Mouse (Mus musculus) megakaryocyte-erythroid progenitor cell, adult 5-6 weeks (primary cell): ENCODE measurements at regions not wholly inside any gene's neighbourhood (a gene's known extent, or its start where the extent isn't known, plus 50 kb on each side); places are given as distances from the start of the nearest gene placed in this dataset.
A peak's percentile ranks its signal among the peaks of the same experiment; 100 is the strongest.

Source experiments
- ATAC-seq: replicated peaks from 2 replicates; pipeline ENCODE4 v1.8.0; 2016; ENCODE audit warnings: mild to moderate bottlenecking, inconsistent platforms; ENCODE audit not compliant: severe bottlenecking, poor library complexity, low FRiP score, low TSS enrichment

DNA sequence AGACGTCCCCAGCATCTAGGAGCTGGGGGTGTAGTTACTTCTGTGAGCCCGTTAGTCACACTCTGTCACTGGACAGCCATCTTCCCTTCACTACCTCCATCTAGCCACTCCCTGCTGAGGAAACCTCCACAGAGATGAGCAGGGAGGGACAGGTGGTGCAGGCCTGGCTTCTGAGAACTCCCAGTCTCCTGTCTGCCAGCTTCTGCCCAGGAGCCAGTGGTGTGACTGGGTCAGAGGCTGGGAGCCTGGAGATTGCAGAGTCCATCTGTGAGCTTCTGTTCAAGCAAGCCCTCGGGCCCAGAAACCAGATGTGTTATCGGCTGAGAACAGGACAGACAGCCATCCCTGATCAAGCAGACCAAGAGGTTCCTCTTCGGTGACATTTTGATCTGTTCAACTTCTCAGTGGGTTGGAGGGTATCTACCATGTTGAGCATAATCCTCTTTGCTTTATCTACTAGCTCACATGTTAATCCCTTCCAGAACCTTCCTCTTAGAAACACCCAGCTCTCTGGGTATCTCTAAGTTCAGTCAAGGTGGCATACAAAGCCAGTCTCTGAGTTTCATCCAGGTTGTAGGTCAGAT lies 100.3 kb upstream of the Tle3 start:
- ATAC-seq: peak; percentile 47

DNA sequence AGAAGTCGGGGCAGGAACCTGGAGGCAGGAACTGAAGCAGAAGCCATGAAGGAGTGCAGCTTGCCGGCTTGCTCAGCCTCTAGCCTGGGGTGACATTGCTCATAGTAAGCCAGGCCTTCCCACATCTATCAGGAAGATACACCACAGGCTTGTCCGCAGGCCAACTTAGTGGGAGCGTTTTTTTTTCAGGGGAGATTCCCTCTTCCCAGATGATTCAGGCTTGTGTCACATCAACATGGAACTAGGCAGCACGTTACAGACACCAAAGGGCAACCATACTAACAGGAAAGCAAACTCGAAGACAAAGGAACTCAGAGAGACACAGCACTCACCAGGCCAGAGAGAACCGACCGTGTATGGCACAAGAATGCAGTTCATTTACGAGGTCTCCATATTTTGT lies 98.1 kb upstream of the Tle3 start:
- ATAC-seq: no peak

DNA sequence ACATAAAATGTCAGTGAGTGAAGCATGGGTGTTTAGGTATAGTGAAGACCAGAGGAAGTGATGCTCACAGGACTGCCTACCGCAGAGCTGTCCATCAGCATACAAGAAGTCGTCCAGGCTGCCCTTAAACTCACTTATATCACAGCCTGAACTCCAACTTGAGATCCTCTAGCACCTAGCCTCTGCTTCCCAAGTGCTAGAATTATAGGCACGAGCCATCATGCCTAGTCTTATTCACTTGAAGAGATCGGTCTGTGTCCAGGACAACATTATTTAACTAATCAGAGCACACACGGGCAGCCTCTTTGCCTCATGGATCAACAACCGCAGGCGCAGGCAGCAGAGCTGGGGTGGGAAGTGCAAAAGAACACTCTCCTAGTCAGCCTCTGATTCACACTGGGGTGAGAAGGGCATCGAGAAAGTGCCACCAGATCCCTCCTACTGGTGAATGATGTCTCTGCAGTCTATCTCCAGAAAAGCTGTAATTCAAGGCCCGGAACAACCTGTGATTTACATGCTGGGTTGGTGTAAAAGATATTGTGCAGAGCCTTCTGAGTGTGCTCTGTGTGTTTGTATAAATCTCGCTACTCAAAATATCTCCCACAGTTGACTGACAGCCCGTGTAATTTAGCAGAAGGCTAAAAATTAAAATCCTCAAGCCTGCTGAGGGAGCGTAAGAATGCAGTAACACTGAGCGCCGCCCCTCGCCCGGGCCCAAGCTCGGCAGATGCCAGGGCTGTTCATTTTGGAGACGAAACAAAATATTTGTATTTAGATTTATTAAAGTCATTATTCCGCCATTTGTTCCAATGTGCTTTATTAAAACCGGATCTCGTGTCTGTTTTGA lies 94.6 kb upstream of the Tle3 start:
- ATAC-seq: peak; percentile 90

DNA sequence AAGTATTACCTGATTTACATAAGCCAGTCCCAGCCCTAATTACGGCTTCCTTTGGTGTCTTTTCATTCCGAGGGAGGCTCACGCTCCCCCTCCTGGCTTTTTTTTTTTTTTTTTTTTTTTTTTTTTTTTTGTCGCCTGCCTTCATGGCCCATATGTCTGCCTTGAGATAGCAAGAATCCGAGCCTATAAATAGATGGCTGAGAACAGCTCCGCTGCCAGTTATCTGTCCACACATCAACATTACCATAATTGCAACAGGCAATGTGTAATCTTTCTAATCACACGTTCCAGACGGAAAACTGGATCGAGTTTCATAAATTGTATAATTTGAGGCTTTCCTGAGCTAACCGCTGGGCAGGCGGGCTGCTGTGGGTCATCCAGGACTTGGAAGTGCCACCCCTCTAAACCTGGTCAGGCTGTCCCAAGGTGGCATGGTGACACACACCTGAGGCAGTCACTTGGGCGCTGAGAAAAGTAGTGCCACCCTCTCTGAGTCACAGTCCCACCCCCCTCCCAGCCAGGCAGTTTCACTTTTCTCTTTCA lies 93.9 kb upstream of the Tle3 start:
- ATAC-seq: peak; percentile 54

DNA sequence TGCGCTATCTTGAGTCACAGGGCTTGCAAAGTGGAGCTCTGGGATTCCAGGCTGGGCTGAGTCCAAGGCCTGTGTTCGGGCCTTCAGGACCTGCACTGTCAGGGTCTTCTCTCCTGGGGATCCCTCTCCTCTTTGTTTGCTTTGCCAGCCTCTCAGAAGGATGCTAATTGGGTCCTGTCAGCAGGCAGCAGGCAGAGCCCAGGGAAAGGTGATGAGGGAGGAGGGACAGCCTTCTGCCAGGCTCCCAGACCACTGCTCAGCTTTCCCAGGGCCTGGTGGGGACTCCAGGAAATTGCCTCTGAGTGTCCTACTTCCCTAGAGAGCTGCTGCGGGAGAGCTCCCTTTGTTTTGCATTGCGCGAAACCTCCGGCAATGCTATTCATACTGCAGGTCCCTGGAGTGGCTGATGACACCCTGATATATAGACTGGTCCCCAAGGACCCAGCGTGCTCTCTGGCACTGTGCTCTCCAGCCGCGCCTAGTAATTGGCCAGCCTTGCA lies 93.1 kb upstream of the Tle3 start:
- ATAC-seq: no peak

DNA sequence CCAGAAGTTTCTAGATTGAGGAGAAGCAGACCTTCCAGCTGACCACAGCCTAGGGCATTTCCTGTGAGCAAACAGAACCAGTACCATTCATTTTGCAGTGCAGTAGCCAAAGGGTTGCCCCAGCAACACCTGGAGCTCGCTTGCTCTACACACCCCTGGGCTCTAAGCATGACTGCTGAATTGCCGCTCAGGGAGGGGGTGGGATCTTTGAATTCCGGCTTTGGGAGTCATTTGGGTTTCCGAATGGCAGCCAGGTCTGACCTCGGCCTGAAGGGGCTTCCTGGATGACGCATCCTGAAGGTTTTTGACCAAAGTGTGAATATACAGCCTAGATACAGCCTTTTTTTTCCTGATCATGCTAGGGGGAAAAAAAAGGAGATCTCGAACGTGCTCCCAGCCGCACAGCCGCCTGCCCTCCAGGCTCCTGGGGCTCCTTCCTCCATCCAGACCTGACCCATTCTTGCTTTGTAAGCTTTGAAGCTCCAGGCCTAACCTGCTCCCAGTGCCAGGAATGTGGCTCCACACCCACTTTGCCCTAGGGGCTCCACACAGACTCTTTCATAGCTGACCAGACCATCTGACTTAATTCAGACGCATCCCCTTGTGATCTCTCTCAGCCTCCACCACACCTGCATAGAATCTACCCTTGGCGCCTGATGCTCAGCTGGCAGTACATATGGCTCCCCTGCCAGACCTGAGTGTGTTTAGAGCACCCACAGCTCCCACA lies 91.1 kb upstream of the Tle3 start:
- no peak for ATAC-seq

DNA sequence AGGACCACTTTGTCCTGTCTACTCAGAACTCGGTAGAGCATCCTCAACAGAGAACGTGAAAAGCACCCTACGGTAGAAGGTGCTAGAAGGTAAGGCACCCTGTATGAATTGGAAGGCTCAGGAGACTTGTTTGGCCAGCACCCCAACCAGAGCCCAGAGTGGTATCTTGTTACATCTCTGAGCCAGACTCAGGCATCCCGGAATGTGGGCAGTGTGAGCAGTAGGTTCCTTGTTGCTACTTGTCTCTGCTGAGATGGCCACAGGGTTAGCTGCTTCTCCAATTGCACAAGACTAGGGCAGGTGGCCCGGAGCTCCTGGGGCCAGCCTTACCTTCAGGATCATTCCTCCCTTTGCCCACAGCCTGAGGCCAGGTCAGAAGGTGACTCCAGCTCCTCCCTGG lies 88.9 kb upstream of the Tle3 start:
- ATAC-seq: no peak

DNA sequence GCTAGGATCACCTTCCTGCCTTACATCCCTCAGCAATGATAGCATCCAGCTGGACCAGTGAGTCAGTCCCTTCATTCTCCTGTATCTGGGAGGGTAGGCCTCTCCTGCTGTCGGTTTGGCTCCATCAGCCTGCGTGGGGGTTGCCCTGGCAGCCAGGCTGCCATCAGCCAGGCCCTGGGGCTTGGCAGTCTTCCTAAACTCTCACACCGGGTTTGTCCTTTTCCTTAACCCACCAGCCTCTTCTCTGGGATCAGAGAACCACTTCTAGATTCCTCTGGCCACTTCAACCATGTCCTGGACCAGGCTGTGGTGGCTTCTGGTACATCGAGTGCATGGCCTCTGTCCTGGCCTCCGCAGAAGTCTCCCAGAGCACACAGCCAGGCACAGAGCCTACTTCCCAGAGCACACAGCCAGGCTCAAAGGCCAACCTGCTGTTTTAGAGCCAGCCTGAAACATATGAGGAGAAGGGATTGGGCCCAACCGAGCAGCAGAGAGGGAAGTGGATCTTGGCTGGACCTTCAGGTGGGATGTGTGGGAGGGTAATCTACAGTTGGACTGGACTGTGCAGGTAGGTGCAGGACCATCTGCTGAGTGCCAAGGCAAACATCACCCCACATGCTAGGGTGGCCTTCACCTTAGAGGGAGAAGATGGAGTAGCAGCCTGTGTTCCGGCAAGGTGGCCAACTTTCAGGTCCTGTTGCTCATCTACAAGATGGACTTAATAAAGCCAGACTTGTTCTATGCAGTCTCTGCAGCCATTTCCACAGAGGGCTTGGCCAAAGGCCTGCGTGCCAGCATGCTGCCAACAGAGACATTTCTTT lies 87.8 kb upstream of the Tle3 start:
- ATAC-seq: no peak

DNA sequence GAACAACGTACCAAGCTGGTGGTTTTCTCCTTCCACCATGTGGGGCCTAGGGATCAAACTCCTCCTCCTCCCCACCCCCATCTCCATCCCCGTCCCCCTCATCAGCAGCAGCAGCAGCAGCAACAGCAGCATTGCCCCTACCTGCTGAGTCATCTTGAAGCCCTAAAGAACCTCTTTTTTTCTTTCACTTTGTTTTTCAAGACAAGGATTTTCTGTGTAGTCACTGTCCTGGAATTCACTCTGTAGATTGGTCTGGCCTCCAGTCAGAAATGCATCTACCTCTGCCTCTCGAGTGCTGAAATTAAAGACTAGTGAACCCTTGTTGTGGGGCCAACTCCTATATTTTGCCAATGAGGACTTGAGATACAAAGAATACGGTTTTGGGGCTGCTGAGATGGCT lies 85.6 kb upstream of the Tle3 start:
- ATAC-seq: no peak

DNA sequence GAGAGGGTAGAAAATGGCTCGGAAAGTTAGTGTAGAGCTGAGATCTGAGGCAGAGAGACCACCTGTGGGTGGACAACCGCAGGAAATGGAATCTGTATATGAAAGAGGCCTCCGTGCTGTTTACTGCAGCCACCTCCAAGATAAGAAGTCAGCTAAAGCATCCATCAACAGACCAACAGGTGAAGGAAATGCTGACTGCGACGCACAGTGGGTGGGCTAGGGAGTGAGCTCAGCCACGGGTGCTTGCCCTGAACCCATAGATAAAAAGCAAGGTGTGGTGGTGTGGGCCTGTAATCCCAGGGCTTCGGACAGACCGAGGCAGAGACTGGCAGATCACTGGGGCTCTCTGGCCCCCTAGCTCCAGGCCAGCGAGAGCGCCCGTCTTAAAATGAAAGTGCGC lies 83.0 kb upstream of the Tle3 start:
- no peak for ATAC-seq

DNA sequence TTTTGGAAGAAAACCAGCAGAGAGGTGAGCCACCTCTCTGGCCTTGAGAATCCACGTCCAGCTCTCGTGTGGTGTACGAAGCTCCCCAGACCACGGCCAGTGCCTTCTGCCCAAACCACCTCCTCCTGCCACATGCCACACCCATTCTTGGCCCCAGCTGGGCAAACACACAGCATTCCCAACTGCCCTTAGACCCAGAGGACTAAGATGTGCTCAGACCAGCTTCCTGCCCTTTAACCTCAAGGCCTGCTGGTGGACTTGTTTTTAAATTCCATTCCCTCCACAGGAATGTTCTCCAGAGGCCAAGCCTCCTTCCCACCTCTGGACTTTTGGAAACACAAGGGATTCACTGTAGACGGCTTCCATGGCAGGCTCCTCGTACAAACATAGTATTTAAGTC lies 82.5 kb upstream of the Tle3 start:
- ATAC-seq: no peak

DNA sequence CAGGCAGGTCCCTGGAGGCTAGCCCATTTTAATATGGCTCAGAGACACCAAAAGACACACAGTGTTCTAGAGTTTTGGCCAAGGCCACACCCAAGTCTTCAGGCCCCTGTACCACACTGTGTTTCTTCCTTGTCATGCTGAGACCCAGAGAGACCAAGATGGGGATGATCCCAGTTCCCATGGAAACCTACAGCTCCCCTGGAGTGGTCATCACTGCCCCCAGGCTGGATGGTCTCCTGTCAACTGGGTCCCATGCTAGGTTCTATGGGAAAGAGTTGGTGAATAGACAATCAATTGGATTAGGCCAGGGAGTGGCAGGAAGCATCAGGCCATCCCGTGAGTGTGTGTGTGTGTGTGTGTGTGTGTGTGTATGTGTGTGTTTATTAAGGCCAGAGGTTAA lies 80.5 kb upstream of the Tle3 start:
- ATAC-seq: no peak

DNA sequence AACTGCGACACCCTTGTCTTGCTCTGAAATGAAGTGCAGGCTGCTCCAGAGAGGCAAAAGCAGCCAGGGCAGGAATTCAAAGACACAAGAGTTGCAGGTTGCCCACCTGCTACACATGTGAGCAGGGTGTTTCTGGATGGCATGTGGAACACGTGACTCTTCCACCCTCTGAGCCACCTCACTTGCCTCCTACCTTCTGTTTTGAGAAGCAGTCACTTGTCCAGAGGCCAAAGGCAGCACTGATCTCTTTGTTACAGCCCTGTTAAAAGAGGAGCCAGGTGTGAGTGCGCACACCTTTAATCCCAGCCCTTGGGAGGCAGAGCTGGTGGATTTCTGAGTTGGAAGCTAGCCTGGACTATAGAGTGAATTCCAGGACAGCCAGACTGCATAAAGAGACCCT lies 79.7 kb upstream of the Tle3 start:
- no peak for ATAC-seq

DNA sequence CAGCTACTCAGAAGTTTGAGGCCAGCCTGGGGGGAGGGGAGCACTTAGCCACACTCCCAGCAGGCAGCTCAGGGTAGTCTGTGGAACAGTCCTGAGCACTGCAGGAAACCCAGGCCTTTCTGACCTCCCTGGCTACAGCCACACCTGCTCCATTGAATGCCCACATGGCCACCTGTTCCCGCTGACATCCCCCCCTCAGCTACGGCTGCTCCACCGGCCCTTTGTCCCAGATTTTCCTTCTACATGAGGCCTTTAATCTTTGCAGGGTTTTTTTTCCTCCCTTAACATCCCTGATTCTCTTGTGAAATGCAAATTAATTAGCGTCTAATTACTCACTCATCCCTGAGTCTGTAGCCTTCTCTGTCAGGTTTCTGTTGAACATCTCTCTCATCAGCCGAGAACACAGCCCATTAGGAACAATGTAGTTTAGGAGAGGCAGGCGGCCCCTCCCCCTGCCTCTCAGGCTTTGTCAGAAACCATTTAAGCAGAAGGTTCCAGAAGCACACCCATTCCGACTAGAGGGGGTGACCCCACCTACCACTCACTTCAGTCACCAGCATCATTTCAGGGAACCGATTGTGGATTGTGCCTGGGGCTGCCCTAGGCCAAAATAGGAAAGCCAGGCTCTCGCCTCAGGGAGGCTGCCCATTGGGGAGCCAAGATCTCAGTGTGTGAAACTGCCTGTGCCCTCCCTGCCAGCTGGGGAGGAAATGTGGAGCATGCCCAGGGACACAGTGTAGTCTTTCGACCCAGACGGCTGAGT lies 78.8 kb upstream of the Tle3 start:
- ATAC-seq: no peak

DNA sequence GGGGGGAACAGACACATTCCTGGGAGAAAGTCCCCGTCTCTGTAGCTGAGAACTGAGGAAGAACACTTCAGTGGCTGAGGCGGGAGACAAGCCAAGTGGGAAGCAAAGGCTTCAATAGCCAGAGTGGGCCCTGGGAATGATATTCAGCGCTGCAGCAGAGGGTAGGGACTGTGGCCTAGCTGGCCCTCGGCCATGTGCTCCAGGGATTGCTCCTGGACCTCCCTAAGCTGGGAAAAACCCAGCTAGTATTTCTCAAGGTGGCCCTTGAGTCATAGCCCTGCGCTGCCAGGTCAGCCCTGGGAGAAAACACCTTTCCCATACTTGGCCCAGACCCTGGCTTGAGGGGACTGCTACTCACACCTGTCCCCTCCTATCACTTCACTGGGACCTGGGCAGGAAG lies 77.2 kb upstream of the Tle3 start:
- ATAC-seq: no peak

DNA sequence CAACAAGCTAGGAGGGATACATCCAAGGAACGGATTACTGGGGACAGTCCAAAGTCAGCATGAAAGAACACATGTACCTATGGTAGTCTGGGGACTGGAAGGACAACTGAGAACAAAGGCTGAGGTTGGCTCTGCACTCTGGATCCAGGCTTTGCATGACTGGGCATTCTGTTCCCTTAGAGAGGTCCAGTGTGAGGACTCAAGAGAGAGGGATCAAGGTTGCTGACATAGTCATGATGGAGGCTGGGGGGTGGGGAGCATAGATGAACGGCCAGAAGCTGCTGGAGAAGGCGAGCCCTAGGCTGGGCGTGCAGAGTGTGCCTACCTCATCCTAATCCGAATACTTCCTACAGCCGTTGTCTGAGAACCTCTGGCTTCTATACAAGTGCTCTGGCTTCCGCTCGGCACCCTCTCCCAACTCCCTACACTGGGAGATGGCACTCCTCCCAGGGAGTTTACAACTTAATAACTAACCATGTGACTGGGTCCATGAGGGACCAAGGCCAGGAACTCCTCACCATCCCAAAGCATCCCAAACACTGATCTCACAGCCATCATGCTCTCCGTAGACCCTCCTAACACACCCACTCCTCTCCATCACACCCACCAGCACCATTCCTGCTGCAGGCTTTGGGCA lies 75.7 kb upstream of the Tle3 start:
- no peak for ATAC-seq

DNA sequence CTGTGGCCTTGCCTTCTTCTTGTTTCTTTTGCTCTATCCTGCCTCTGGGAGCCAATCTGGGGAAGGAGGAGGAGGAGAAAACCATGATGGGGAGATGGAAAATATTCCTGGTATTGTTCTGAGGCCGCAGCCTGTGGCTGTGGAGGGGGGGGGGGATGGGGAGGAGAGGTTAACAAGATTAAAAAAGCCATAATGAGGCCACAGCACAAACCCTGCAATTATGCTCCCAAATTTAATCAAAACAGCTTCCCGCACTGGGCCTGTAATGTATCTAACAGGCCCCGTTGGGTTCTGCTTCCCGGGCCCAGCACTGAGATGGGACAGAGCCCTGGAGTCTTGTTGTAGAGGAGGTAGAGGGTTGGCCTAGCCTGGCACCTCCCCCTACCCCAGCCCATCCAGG lies 74.8 kb upstream of the Tle3 start:
- no peak for ATAC-seq

DNA sequence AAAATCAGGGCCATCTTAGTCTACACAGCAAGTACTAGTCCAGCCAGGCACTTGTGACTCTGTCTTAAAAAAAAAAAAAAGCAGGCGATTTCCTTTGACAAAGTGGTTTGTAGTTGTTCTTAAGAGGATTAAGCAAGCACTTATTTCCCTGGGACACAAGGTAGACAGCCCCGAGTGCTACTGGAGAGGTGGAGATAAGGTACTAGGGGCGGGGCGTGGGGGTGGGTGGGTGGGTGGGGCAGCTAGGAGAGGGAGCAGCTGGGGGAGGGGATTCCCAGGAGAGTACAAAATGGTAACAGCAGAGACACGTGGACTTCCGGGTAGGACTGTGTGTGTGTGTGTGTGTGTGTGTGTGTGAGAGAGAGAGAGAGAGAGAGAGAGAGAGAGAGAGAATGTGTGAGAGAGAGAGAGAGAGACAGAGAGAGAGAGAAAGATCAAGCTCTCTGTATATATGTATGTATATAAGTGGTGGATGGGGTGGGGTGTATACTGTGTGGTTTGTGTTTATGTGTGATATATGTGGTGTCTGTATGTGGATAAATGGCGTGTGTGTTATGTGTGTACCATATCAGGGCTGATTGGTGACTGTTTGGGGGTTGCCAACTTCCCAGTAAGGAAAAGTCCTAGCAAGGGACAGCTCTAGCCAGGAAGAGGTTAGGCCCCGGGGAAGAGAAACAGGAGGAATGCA lies 72.1 kb upstream of the Tle3 start:
- ATAC-seq: peak; percentile 64
